Mouse (Mus musculus): ENCODE measurements around the gene Ranbp9.
A peak's percentile ranks its signal among the peaks of the same experiment; 100 is the strongest.

Gene Ranbp9

DNA sequence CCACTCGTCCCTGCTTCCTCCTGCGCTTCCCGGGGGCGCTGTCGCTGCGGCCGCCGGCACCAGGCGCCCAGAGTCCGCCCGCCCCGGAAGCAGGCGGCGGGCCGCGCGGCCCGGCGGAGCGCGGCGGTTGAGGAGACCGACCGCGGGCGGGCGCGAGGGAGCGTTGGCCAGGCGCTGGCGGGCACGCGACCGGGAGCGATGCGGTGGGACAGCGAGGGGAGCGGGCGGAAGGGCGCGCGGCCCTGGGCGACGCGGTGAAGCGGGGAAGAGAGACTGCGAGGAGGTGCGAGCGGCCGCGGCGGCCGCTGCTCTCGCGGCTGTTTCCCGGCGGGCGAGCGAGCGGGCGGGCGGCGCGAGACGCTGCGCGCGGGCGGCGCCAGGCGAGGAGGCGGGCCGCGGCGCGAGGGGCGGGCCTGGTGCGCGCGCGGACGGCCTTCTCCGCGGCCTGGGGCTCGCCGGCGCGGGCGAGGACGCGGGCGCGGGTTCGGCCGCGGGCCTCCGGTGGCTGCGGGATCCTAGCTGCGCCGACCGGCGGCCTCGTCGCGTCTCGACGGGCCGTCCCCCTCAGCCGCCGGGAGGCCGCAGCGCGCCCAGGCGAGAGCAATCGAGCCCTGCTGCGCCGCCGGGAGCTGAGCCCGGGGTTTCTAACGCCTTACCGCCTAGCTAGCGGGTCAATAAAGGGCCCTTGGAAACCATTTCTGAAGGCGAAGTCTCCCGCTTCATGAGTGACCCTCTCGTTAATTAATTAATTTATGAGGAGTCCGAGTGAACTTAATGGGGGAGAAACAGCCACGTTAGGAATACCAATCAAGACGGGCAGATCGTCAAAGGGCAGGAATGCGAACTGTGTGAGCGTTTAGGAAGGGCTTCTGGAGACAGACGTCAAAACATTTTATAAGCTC is at the start of gene Ranbp9:
Gene Ranbp9, minus strand, starts transcription at position 326 of the 902 bp plus-strand sequence.
- peak; percentile 91 for DNase-seq

DNA sequence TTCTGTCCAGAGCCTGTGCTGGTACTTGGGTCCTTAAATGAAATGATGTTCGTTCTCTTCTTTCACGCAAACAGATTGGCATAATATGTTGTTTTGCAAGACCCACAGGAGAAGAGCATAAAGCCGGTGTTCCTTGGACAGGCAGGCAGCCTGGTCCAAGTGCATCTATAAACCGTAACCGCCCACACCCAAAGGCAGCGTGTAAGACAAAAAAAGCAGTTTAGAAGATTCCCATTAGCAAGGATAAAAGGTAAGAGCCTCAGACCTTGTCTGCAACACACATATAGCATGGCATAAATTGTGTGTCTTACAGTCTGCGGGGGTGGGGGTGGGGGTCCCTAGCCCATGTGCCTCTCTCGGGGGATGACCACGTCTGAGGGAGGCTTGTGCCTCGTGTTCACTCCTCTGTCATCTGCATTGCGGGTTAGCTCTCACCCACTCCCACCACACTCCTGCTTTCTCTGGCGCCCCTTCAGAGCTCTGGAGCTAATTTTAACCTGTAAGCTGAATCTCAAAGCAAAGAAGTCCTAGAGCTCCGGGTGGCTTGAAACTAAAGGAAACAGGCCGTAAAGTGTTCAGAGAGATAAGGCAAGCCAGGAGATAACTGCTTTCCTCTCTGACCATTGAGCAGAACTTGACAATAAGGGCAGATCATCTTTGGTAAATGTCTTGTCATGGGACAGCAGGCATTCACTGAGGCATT is 49.2 kb upstream of the Ranbp9 start:
- peak; percentile 32 for DNase-seq

- no peak for DNase-seq
Measured at GRCm38 (mm10) chr13:43526289-43526688, 45.2 kb upstream of the Ranbp9 start.

- peak; percentile 36 for DNase-seq
Measured at GRCm38 (mm10) chr13:43525363-43526134, 44.5 kb upstream of the Ranbp9 start.

DNA sequence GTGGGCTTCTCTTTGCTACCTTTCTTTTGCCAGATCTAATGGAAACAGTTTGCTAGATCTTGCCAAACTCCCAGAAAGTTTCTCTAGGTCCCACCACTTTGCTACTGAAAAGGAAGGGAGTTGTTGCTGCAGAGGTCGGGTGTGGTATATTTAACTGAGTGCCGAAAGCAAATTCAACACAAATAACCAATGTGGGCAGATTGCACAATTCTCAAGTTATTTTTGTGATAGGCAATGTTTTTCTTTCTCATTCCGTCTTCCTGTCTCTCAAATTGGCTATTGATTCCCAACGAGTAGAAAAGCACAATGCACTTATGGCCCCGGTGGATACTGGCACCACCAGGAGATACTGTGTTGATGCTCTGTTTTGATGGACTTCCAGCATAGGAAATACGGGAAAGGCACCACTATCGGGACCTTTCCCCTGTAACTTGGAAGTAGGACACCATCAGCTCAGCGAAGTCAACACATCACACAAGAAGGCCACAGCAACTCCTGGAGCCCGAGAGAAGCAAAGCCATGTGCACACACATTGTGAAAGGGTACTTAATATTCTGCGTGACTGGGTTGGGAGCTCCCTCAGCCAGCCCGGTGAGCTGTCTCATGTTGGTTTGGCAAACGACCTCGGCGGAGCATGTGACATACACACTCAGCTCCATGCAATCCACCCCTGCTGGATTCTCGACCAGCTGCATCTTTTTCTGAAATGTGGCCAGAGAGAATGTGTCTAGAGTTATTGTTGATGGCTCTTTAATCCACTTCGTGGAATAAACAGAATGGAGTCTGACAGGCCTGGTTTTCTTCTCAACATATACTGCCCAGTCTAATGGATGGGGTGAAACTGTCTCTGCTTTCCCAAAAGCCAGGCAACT is 43.6 kb upstream of the Ranbp9 start:
- no peak for DNase-seq

GRCm38 (mm10) chr13:43523906-43524480 is 42.9 kb upstream of the Ranbp9 start:
- DNase-seq: no peak

DNA sequence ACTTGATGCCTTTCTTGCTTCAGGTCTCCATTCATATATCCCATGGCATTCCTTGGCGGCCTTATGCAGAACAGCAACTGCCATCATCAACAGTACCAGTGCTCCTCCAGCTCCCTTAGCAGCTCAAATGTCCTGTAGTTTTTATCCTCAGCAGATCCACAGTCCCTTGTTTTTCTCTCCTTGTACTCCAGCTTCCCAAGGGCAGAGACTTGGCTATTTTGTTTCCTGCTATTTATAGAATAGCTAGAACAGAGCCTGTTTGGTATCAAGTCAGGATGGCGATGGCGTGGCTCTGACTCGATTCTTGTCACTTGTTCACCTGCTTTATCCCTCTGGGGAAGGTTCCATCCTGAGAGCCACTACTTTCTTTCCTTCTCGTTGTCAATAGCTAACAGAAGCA is 40.9 kb upstream of the Ranbp9 start:
- no peak for DNase-seq

- no peak for DNase-seq
Measured at GRCm38 (mm10) chr13:43519251-43519650, 38.2 kb upstream of the Ranbp9 start.

DNA sequence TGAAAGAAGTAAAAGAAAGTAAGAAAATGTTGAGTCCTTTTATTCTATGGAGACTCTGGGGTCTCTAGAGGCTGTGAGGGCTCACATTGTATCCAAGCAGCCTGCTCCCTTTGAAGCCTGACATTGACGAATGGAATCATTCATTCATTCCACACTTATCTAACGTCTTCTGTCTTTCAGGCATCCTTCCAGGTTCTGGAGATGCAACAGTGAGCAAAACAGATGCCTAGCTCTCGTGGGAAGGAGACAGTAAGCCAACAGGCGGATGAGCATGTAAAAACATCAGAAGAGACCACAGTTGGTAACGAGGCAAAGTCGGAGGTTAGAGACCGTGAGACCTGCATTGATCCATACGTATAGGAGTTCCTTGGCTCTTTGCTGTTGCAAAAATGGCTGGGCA is 36.3 kb upstream of the Ranbp9 start:
- no peak for DNase-seq

DNA sequence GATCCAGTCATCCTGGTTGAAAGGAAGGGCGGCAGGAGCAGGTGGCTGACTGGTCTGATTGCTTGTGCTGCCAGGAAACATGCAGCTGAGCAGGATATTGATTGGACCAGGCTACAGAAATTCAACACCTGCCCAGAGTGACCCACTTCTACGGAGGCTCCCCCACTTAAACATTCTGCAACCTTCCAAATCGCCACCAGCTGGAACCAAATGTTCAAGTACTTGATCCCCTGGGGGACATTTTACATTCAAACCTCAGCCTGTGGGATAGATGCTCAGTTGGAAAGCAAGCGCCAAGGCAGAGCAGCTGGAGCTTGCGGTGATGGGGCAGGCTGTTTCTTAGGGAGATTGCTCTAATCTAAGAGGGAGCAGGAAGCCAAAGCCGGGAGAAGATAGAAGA is 35.8 kb upstream of the Ranbp9 start:
- DNase-seq: no peak

DNA sequence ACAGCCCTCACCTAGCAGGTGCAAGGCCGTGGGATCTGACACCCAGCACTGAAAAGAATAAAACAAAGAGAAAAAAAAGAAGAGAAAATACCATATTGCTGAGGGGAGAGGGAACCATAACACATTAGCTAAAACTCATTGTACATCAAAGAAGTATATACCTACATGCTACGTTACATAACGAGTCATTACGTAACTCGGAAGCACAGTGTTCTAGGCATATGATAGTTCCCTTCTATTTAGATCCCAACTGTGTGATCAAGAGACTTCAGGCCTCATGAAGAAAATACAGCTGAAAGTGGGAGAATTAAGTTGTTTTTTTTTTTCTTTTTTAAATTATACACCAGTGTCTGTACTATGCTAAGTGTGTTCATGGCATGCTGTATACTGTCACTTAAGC is 35.0 kb upstream of the Ranbp9 start:
- no peak for DNase-seq

- no peak for DNase-seq
Measured at GRCm38 (mm10) chr13:43514950-43515358, 33.9 kb upstream of the Ranbp9 start.

GRCm38 (mm10) chr13:43512736-43513135 is 31.7 kb upstream of the Ranbp9 start:
- no peak for DNase-seq

DNA sequence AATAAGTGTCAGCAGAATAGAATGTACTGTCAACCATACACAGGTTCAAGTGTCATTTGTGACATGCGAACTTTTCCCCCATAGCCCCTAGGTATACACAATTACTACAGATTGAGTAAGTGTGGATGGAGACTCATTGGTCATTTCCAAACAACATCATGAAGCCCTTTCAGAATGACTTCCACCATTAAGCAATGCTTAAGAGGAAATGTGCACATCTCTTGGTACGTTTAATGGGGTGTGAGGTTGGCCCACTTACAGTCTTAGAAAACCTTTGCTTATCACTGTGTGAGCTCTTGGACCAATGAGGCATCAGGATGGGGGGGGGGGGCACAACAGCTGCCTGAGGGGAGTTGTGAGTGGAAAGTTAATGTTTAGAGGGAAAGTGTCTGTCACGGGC is 24.7 kb upstream of the Ranbp9 start:
- no peak for DNase-seq

DNA sequence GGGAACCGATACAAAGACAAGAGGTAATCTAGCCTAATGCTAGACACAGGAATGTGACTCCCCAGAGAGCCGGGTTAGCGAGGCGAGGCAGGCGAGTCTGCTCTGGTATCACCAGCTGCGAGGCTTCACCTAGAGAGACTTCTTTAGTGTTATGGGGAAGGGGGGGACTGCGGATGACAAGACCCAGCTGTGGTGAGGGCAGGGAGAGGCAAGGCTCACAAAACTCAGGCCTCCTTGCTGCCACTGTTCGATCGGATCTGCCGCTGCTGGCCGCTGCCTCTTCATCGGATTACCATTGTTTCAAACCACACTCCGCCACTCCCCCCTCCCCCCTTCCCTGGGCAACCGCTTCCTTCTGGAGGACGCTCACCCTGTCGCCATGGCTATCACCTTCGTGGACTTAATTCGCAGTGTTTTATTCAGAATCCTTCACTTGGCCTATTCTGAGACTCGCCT is 22.3 kb upstream of the Ranbp9 start:
- DNase-seq: peak; percentile 82

DNA sequence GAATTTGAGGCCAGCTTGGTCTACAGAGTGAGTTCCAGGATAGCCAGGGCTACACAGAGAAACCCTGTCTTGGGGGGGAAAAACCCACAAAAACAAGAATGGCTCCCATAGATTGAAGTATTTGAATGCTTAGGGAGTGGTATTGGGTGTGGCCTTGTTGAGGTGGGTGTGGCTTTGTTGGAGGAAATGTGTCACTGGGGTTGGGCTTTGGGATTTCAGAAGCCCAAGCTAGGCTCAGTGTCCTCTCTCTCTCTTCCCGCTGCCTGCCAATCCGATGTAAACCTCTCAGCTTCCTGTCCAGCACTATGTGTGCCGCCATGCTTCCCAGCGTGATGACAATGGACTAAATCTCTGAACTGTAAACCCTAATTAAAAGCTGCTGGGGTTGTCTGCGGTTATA is 20.5 kb upstream of the Ranbp9 start:
- no peak for DNase-seq

GRCm38 (mm10) chr13:43500483-43500850 is 19.4 kb upstream of the Ranbp9 start:
- no peak for DNase-seq

DNA sequence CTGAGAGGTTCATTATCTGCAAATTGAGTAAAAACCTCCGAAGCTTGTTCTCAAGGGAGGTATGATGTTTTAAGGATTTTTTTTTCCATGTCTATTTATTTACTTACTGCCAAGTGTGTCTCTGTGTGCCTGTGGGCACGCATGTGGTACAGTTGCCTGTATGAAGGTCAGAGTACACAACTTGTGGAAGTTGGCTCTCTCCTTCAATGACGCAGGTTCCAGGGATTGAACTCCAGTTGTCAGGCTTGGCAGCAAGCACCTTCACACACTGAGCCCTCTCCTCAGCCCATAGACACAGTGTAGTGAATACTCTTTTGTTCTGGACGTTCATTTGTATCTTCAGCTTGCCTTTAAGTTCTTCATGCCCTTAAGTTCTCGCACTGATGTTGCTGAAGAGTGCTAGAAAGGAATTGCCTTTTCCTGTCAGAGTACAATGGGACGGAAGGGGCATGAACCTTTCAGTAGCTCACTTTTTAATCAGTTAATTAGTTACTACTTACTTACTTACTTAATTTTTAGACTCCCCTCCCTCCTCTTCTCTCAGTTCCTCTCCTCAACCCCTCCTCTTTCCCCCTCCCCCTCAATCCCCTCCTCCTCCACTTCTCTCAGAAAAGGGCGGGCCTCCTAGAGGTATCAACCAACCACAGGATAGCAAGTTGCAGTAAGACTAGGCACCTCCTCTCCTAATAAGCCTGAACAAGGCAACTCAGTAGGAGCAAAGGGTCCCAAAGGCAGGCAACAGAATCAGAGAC is 18.8 kb upstream of the Ranbp9 start:
- DNase-seq: no peak

GRCm38 (mm10) chr13:43498849-43499248 is 17.8 kb upstream of the Ranbp9 start:
- peak; percentile 10 for DNase-seq

- DNase-seq: no peak
Measured at GRCm38 (mm10) chr13:43497769-43498168, 16.7 kb upstream of the Ranbp9 start.

GRCm38 (mm10) chr13:43496660-43497059 is 15.6 kb upstream of the Ranbp9 start:
- DNase-seq: peak; percentile 47
